Mouse (Mus musculus) ES-Bruce4 (cell line): ENCODE results near the gene Cpne5.
A peak's percentile ranks its signal among the peaks of the same experiment; 100 is the strongest.

ENCODE experiments used
- CTCF ChIP-seq: IDR thresholded peaks from one replicate; pipeline ENCODE4 v1.8.1; 2011; ENCODE audit warnings: low read depth, low read length
- EP300 ChIP-seq: IDR thresholded peaks from 2 replicates; pipeline ENCODE4 v1.6.1; 2011; ENCODE audit warnings: low read depth, low read length; ENCODE audit not compliant: insufficient read depth
- POLR2A ChIP-seq: IDR thresholded peaks from one replicate; pipeline ENCODE4 v1.8.1; 2011; ENCODE audit warnings: low read length; ENCODE audit not compliant: insufficient read depth

DNA sequence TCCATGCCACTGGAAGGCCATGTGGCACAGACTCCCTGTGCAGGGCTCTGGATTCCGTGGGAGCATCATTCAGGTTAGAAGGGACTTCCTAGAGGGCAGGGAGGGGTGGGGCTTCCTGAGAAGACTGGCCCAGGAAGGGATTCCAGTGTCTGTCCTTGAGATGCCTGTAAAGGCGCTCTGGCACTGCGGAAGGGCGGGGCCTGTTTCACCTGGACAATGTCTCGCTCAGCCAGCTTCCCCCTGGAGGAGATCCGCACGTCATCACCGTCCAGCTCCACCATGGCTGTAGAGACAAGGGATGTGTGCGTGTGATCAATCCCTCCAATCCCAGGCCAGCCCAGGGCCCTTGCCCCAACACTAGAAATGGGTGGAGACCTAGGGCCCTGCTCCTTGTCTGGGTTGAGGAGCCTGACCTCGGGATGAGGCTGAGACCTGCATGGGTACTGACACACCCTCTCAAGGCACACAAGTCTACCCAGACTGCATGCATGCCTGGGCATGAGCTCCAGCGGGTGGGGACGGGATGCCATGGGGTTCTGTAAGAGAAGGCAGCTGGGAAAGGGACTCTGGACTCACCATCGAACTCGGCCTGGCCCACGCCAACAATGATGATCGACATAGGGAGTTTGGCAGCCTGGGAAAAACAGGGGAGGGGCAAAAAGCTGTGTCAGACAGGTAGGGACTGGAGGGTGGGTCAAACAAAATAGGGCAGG is 78.1 kb downstream of the Cpne5 start:
- TF ChIP-seq POLR2A (no peak), CTCF (no peak), EP300 (0 out of 2 replicates have a peak, but pooled peaks have one; percentile 57)
